Mouse (Mus musculus): ENCODE measurements around the gene Dock1.

Gene Dock1

GRCm38 (mm10) chr7:135165155-135165554, 494.7 kb downstream of the Dock1 start:
- DNase-seq (ENCODE audit: low spot score): no peak

- DNase-seq (ENCODE audit: low spot score): no peak
These were observed 499.5 kb downstream of the Dock1 start for GRCm38 (mm10) chr7:135169936-135170335.

- DNase-seq (ENCODE audit: low spot score): no peak
These were observed 501.8 kb downstream of the Dock1 start for GRCm38 (mm10) chr7:135172219-135172618.

GRCm38 (mm10) chr7:135194190-135194589, 523.7 kb downstream of the Dock1 start:
- no peak for DNase-seq (ENCODE audit: low spot score)

GRCm38 (mm10) chr7:135195631-135196030, 525.2 kb downstream of the Dock1 start:
- no peak for DNase-seq (ENCODE audit: low spot score)

- DNase-seq (ENCODE audit: low spot score): no peak
These were observed 526.4 kb downstream of the Dock1 start for GRCm38 (mm10) chr7:135196828-135197227.

- no peak for DNase-seq (ENCODE audit: low spot score)
These were observed 533.5 kb downstream of the Dock1 start for GRCm38 (mm10) chr7:135203920-135204319.

- no peak for DNase-seq (ENCODE audit: low spot score)
These were observed 534.7 kb downstream of the Dock1 start for GRCm38 (mm10) chr7:135205111-135205510.

GRCm38 (mm10) chr7:135208947-135209567, 538.6 kb downstream of the Dock1 start:
- DNase-seq (ENCODE audit: low spot score): no peak

- no peak for DNase-seq (ENCODE audit: low spot score)
These were observed 539.8 kb downstream of the Dock1 start for GRCm38 (mm10) chr7:135210296-135210695.

GRCm38 (mm10) chr7:135210831-135211230, 540.4 kb downstream of the Dock1 start:
- no peak for DNase-seq (ENCODE audit: low spot score)

GRCm38 (mm10) chr7:135212505-135212904, 542.1 kb downstream of the Dock1 start:
- peak; percentile 34 for DNase-seq (ENCODE audit: low spot score)

GRCm38 (mm10) chr7:135221475-135221874, 551.0 kb downstream of the Dock1 start:
- no peak for DNase-seq (ENCODE audit: low spot score)

Measured in ovary, adult 18-20 months (tissue).